Mouse (Mus musculus): Measurements from ENCODE around the gene Pde6g. TPM values are rescaled to one million over a fixed set of nuclear protein-coding genes. Genes with fewer than 3 reads are reported as not detected.

Gene Pde6g
- polyA plus RNA-seq, 1 experiment from 2014 or later, result 0.32 TPM

- peaks cover 42% of the 10 kb centered on the region for H3K36me3 ChIP-seq (ENCODE audit: control insufficient read depth, insufficient read depth)
- H3K4me2 ChIP-seq (ENCODE audit: low read length), result no peak overlapping the region; the same call in 1 of the 2 replicates
- H3K4me1 ChIP-seq (replicated peaks; ENCODE audit: control insufficient read depth, insufficient read depth, low read length), result peaks cover 19% of the 10 kb centered on the region
- ATAC-seq, result no peak
- peak overlapping the region; percentile 92 for H3K27ac ChIP-seq (ENCODE audit: low read length)
- H3K9ac ChIP-seq (replicated peaks; ENCODE audit: low read depth, low read length), result no peak overlapping the region
- H3K4me3 ChIP-seq (replicated peaks; ENCODE audit: low read length), result no peak overlapping the region; the same call in 1 of the 2 replicates
- WGBS, result 91% methylated on average over 7 of the region's 7 CpGs
- H3K27me3 ChIP-seq (replicated peaks; ENCODE audit: control insufficient read depth, insufficient read depth, low read length), result no peaks in the 10 kb centered on the region
- H3K9me3 ChIP-seq (ENCODE audit: control insufficient read depth, low read length), result no peaks in the 10 kb centered on the region
Measured at GRCm38 (mm10) chr11:120483448-120483934, 30.2 kb upstream of the Pde6g start.

GRCm38 (mm10) chr11:120472052-120472451, 18.8 kb upstream of the Pde6g start:
- Histone ChIP-seq H3K27me3 (replicated peaks; ENCODE audit: control insufficient read depth, insufficient read depth, low read length) (no peaks in the 10 kb centered on the region), H3K4me2 (ENCODE audit: low read length) (no peak overlapping the region), H3K4me1 (replicated peaks; ENCODE audit: control insufficient read depth, insufficient read depth, low read length) (peaks cover 11% of the 10 kb centered on the region), H3K27ac (ENCODE audit: low read length) (no peak overlapping the region), H3K4me3 (replicated peaks; ENCODE audit: low read length) (no peak overlapping the region), H3K9me3 (ENCODE audit: control insufficient read depth, low read length) (no peaks in the 10 kb centered on the region), H3K9ac (replicated peaks; ENCODE audit: low read depth, low read length) (no peak overlapping the region), H3K36me3 (ENCODE audit: control insufficient read depth, insufficient read depth) (peaks cover 30% of the 10 kb centered on the region)
- 92% methylated on average over 6 of the region's 6 CpGs for WGBS
- ATAC-seq, result no peak

- peak; percentile 47 for ATAC-seq
Measured at GRCm38 (mm10) chr11:120467736-120468092, 14.4 kb upstream of the Pde6g start.

DNA sequence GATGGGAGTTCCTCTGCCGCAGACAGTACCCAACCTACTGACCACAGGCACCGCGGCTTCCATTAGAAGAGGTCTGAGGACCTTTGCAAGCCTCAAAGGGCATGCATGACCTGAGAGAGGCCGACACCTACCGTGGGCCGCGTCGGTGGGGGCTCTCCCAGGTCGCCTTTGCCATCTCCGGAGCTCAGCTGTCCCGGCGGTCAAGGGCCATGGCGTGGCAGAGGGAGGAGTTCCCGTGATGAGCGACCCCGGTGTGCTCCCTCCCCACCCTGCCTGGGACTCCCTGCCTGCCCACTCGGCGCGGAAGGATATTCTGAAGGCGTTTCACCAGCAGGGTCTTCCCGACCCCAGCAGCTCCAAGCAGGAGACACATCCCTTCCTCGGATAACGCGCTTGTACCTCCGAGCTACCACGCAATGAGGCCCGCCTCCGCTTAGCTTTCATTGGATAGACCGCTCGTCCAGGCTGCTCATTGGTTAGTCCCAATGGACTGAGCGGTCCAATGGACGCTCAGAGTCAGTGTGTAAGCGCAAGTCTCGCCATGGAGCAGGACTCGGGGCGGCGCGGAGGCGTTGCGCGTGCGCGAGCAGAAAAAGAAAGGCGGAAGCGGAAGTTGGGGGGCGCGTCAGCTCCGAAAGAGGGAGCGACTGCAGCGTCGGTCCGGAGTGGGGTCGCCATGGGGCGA, 13.9 kb upstream of the Pde6g start, which contains the start of gene Arl16:
Gene Arl16, minus strand, starts transcription at position 557 of the 685 bp plus-strand sequence.
- WGBS, result under 1% methylated on average over 54 of the region's 54 CpGs
- peak within 1 kb of the TSS; percentile 94 for H3K9ac ChIP-seq (replicated peaks; ENCODE audit: low read depth, low read length)
- no peaks in the 10 kb centered on the region for H3K27me3 ChIP-seq (replicated peaks; ENCODE audit: control insufficient read depth, insufficient read depth, low read length)
- H3K4me2 ChIP-seq (ENCODE audit: low read length), result peak within 1 kb of the TSS; percentile 91
- H3K9me3 ChIP-seq (ENCODE audit: control insufficient read depth, low read length), result no peaks in the 10 kb centered on the region
- ATAC-seq, result peak; percentile 100
- H3K4me1 ChIP-seq (replicated peaks; ENCODE audit: control insufficient read depth, insufficient read depth, low read length), result peaks cover 24% of the 10 kb centered on the region
- H3K36me3 ChIP-seq (ENCODE audit: control insufficient read depth, insufficient read depth), result peaks cover 22% of the 10 kb centered on the region
- H3K27ac ChIP-seq (ENCODE audit: low read length), result peak within 1 kb of the TSS; percentile 85
- peak within 1 kb of the TSS; percentile 99 for H3K4me3 ChIP-seq (replicated peaks; ENCODE audit: low read length)

More at GRCm38 (mm10) chr11:120467736-120468092, 14.4 kb upstream of the Pde6g start:
- Histone ChIP-seq H3K9ac (replicated peaks; ENCODE audit: low read depth, low read length) (peak overlapping the region; percentile 92), H3K36me3 (ENCODE audit: control insufficient read depth, insufficient read depth) (peaks cover 20% of the 10 kb centered on the region), H3K9me3 (ENCODE audit: control insufficient read depth, low read length) (no peaks in the 10 kb centered on the region), H3K27me3 (replicated peaks; ENCODE audit: control insufficient read depth, insufficient read depth, low read length) (no peaks in the 10 kb centered on the region), H3K4me3 (replicated peaks; ENCODE audit: low read length) (peak overlapping the region; percentile 99), H3K4me1 (replicated peaks; ENCODE audit: control insufficient read depth, insufficient read depth, low read length) (peaks cover 24% of the 10 kb centered on the region), H3K27ac (ENCODE audit: low read length) (peak overlapping the region; percentile 25; the same call in 1 of the 2 replicates), H3K4me2 (ENCODE audit: low read length) (peak overlapping the region; percentile 79)
- whole genome bisulfite sequencing, result under 1% methylated on average over 33 of the region's 33 CpGs

- no peak for ATAC-seq
- no peak overlapping the region for H3K4me3 ChIP-seq (replicated peaks; ENCODE audit: low read length)
- H3K4me1 ChIP-seq (replicated peaks; ENCODE audit: control insufficient read depth, insufficient read depth, low read length), result peaks cover 24% of the 10 kb centered on the region
- H3K27ac ChIP-seq (ENCODE audit: low read length), result no peak overlapping the region
- WGBS, result 90% methylated on average over 4 of the region's 4 CpGs
- no peak overlapping the region for H3K4me2 ChIP-seq (ENCODE audit: low read length)
- peaks cover 18% of the 10 kb centered on the region for H3K36me3 ChIP-seq (ENCODE audit: control insufficient read depth, insufficient read depth)
- no peaks in the 10 kb centered on the region for H3K27me3 ChIP-seq (replicated peaks; ENCODE audit: control insufficient read depth, insufficient read depth, low read length)
- H3K9ac ChIP-seq (replicated peaks; ENCODE audit: low read depth, low read length), result no peak overlapping the region
- H3K9me3 ChIP-seq (ENCODE audit: control insufficient read depth, low read length), result no peaks in the 10 kb centered on the region
Measured at GRCm38 (mm10) chr11:120465521-120465920, 12.2 kb upstream of the Pde6g start.

- H3K27me3 ChIP-seq (replicated peaks; ENCODE audit: control insufficient read depth, insufficient read depth, low read length), result no peaks in the 10 kb centered on the region
- no peak overlapping the region for H3K4me3 ChIP-seq (replicated peaks; ENCODE audit: low read length)
- 85% methylated on average over 5 of the region's 5 CpGs for WGBS
- no peak for ATAC-seq
- H3K9me3 ChIP-seq (ENCODE audit: control insufficient read depth, low read length), result no peaks in the 10 kb centered on the region
- no peak overlapping the region for H3K27ac ChIP-seq (ENCODE audit: low read length)
- H3K4me2 ChIP-seq (ENCODE audit: low read length), result no peak overlapping the region
- peaks cover 13% of the 10 kb centered on the region for H3K36me3 ChIP-seq (ENCODE audit: control insufficient read depth, insufficient read depth)
- H3K9ac ChIP-seq (replicated peaks; ENCODE audit: low read depth, low read length), result no peak overlapping the region
- H3K4me1 ChIP-seq (replicated peaks; ENCODE audit: control insufficient read depth, insufficient read depth, low read length), result peaks cover 26% of the 10 kb centered on the region
Measured at GRCm38 (mm10) chr11:120464365-120464764, 11.1 kb upstream of the Pde6g start.

GRCm38 (mm10) chr11:120463536-120463935, 10.2 kb upstream of the Pde6g start:
- no peak for ATAC-seq
- H3K4me1 ChIP-seq (replicated peaks; ENCODE audit: control insufficient read depth, insufficient read depth, low read length), result peaks cover 30% of the 10 kb centered on the region
- no peak overlapping the region for H3K4me2 ChIP-seq (ENCODE audit: low read length)
- WGBS, result 84% methylated on average over 2 of the region's 2 CpGs
- no peak overlapping the region for H3K27ac ChIP-seq (ENCODE audit: low read length)
- no peaks in the 10 kb centered on the region for H3K9me3 ChIP-seq (ENCODE audit: control insufficient read depth, low read length)
- H3K27me3 ChIP-seq (replicated peaks; ENCODE audit: control insufficient read depth, insufficient read depth, low read length), result no peaks in the 10 kb centered on the region
- H3K4me3 ChIP-seq (replicated peaks; ENCODE audit: low read length), result no peak overlapping the region
- H3K36me3 ChIP-seq (ENCODE audit: control insufficient read depth, insufficient read depth), result peaks cover 13% of the 10 kb centered on the region
- H3K9ac ChIP-seq (replicated peaks; ENCODE audit: low read depth, low read length), result no peak overlapping the region

GRCm38 (mm10) chr11:120458847-120459597, 5.7 kb upstream of the Pde6g start:
- WGBS, result 69% methylated on average over 6 of the region's 6 CpGs
- Histone ChIP-seq H3K4me3 (replicated peaks; ENCODE audit: low read length) (peak overlapping the region; percentile 97), H3K27ac (ENCODE audit: low read length) (no peak overlapping the region), H3K4me1 (replicated peaks; ENCODE audit: control insufficient read depth, insufficient read depth, low read length) (peaks cover 22% of the 10 kb centered on the region), H3K27me3 (replicated peaks; ENCODE audit: control insufficient read depth, insufficient read depth, low read length) (no peaks in the 10 kb centered on the region), H3K9ac (replicated peaks; ENCODE audit: low read depth, low read length) (peak overlapping the region; percentile 99; the same call in 1 of the 2 replicates), H3K4me2 (ENCODE audit: low read length) (peak overlapping the region; percentile 98), H3K36me3 (ENCODE audit: control insufficient read depth, insufficient read depth) (peaks cover 12% of the 10 kb centered on the region), H3K9me3 (ENCODE audit: control insufficient read depth, low read length) (no peaks in the 10 kb centered on the region)
- ATAC-seq, result no peak

Measured in forebrain, embryonic 16.5 days (tissue).